Mouse (Mus musculus): ENCODE data around the gene Mosmo.

DNA sequence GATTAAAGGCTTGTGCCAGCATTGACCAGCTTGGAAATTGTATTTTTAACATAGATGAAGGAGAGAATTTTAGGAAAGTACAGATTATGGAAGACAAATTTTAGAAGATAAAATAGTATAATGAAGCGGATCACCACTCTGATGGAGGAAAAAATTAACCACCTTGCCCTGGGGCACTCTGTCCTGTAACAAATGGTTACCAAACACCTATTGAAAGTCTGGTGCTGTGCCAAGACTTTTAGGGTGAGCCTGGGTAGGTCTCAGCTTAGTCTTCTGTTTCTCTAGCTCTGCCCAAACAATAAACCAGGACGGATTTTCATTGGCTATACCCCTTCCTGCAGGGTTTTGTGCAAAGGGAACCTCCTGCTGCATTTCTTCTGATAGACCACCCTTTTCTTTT lies 6.1 kb upstream of the Mosmo start:
- TF ChIP-seq GATA1 (IDR thresholded peaks at IDR 0.05; ENCODE audit: low read length) (no peak), TAL1 (IDR thresholded peaks at IDR 0.05; ENCODE audit: low read length) (no peak)
